Mouse (Mus musculus) testis, adult 2 months (tissue): ENCODE measurements at regions not wholly inside any gene's neighbourhood (a gene's known extent, or its start where the extent isn't known, plus 50 kb on each side); places are given as distances from the start of the nearest gene placed in this dataset.

Experiments used
- H3K27ac ChIP-seq: fragments of 200-500 bp; 2 replicates; pipeline ENCODE4 v1.5.1; 2012; ENCODE audit warnings: low read depth, low read length; ENCODE audit not compliant: control insufficient read depth, insufficient read depth
- H3K27me3 ChIP-seq: fragments of 200-500 bp; 2 replicates; pipeline ENCODE4 v1.6.1; 2012; ENCODE audit warnings: mild to moderate bottlenecking, low read length, moderate library complexity; ENCODE audit not compliant: control insufficient read depth, insufficient read depth
- H3K36me3 ChIP-seq: fragments of 200-500 bp; 2 replicates; pipeline ENCODE4 v1.6.1; 2012; ENCODE audit warnings: mild to moderate bottlenecking, low read length; ENCODE audit not compliant: control insufficient read depth, insufficient read depth
- H3K4me1 ChIP-seq: fragments of 200-500 bp; 2 replicates; pipeline ENCODE4 v1.6.1; 2012; ENCODE audit warnings: low read length; ENCODE audit not compliant: control insufficient read depth, insufficient read depth
- H3K4me3 ChIP-seq: fragments of 200-500 bp; 2 replicates; pipeline ENCODE4 v1.5.1; 2012; ENCODE audit warnings: low read depth, mild to moderate bottlenecking, low read length, moderate library complexity, mixed read lengths; ENCODE audit not compliant: control insufficient read depth
- CTCF ChIP-seq: fragments of 200-500 bp; IDR thresholded peaks from 2 replicates; pipeline ENCODE4 v1.5.1; 2012; ENCODE audit warnings: low read depth, mild to moderate bottlenecking, inconsistent platforms, low read length, moderate library complexity; ENCODE audit not compliant: control insufficient read depth, insufficient read depth, insufficient replicate concordance
- POLR2A ChIP-seq: fragments of 200-500 bp; IDR thresholded peaks from 2 replicates; pipeline ENCODE4 v1.6.1; 2012; ENCODE audit warnings: low read depth, mild to moderate bottlenecking, inconsistent platforms, low read length, moderate library complexity; ENCODE audit not compliant: control insufficient read depth

DNA sequence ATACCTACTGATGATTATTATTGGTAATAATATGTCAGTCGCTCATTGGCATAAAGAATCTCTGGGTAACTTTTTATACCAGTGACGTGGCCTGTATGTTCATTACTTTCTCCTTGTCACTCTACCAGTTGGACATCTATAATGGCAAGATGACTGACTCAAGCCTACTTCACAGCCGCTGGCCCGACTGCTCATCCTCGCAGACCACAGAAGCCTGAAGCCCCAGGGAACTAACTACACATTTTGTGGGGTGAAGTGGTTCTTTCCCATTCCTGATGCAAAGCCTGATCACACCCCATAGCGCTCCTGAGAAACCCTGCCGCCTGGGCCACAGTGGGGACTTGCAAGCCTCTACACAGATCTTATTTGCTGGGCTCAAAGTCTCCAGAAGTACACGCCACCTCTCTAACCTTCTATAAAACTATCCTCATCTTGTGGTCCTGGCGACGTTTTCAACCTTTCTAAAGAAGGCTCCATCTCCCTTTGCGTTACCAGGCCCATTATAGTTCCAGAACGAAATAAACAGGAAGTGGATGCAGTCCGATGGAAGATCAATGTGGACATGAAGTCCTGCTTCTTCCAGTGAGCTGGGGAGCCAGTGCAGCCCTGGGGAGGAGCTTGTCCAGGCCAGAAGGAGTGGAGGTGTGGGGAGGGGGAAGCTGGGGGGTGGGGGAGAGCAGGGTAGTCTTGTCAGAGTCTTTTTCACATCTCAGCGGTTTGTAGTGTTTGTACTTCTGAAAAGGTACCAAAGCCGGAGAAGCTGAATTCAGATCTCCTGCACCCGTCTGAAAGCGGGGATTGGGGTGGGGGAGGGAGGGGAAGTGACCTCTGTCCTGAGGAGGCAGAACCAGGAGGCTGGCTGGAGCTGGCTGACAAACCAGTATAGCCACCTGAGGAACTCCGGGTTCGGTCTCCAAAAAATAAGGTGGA is 84.9 kb downstream of the Irs2 start:
- Histone ChIP-seq H3K27ac (no peak overlapping the region), H3K4me3 (no peak overlapping the region), H3K36me3 (no peaks in the 10 kb centered on the region), H3K27me3 (no peaks in the 10 kb centered on the region), H3K4me1 (peaks cover 4% of the 10 kb centered on the region)
- no peak for TF ChIP-seq POLR2A
- TF ChIP-seq CTCF: no peak

DNA sequence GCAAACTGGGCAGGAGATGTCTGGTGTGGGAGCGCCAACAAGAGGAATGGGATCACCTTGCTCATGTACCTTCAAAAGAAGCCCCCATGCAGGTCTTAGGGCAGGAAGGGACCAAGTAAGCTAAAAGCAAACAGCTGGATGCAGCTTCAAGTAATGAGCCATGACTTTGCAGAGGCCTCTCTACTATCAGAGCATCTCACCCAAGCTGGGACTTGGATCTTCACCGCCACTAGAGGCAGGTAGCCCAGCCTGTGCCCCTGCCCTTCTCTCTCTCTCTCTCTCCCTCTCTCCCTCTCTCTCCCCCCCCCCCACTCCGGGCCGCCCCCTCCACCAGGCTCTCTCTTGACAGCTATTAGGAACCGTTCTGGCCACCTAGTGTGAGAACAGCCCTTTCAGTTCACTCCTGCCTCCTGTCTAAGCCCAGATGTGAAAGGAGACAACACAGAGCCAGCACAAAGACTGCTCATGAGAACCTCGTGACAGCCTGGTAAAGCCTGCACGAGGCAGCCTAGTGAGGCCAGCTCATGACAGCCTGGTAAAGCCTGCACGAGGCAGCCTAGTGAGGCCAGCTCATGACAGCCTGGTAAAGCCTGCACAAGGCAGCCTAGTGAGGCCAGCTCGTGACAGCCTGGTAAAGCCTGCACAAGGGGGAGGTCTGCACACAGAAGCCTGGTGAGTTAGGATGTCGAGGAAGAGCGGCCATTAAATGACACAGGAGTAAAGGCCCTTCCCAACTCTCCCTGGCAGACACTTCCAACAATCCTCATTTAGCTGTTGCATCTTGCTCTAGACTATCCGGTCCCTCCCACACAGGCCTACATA is 85.8 kb downstream of the Irs2 start:
- TF ChIP-seq CTCF (no peak), POLR2A (no peak)
- no peak overlapping the region for H3K4me3 ChIP-seq
- no peaks in the 10 kb centered on the region for H3K36me3 ChIP-seq
- H3K4me1 ChIP-seq: peaks cover 4% of the 10 kb centered on the region
- no peaks in the 10 kb centered on the region for H3K27me3 ChIP-seq
- H3K27ac ChIP-seq: no peak overlapping the region

DNA sequence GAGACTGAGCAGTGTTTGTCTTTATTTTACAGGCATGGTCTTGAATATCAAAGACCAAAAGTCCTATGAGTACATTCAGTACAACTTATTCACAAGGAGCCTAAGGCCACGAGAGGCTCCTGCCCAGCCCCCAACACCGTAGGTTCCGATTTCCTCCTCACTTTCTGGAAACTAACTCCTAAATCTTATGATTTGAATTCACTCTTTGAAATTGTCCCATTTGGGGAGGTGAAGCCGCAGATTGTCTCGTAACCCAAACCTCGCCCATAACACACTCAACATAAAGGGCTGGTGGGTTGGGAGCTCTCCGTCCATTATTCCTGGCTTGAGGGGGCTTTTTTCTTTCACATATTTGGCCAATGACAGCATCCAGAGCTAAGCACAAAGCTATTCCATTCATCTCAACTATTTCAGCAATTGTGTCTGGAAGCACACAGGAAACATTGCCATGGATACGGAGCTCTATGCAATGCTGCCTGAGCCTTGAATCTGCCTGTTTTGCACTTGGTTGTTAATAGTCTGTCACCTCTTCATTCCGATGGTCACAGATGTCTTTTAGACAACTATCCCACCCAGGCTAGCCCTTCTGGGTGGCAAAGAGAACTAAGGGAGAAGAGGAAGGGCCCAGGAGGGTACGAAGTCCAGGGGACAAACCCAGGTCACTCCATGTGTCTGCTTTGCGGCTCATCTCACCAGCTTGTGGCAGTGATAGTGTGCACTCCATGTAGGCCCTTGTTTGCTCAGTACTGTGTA is 86.6 kb downstream of the Irs2 start:
- TF ChIP-seq CTCF (no peak), POLR2A (no peak)
- no peaks in the 10 kb centered on the region for H3K27me3 ChIP-seq
- no peaks in the 10 kb centered on the region for H3K36me3 ChIP-seq
- H3K4me1 ChIP-seq: peaks cover 4% of the 10 kb centered on the region
- no peak overlapping the region for H3K27ac ChIP-seq
- no peak overlapping the region for H3K4me3 ChIP-seq

DNA sequence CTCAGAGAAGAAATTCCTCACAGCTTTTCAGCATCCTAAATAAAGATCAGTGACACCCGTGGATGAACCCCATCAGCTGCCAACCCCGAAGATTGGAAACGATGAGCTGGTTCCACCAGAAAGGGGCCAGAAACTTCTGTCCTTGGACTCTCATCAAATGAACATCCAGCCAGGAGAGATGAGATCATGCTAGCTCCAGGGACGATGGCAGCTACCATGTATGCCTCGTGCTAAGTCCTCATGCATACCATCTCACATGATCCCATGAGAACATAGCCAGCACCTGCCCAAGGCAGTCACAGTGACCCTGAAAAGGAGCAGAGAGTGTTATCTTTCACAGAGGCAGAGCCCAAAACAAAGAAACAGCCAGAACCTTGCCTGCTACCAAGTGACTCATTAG is 88.6 kb downstream of the Irs2 start:
- TF ChIP-seq POLR2A (no peak), CTCF (no peak)
- no peak overlapping the region for H3K27ac ChIP-seq
- no peaks in the 10 kb centered on the region for H3K4me1 ChIP-seq
- H3K4me3 ChIP-seq: no peak overlapping the region
- no peaks in the 10 kb centered on the region for H3K36me3 ChIP-seq
- no peaks in the 10 kb centered on the region for H3K27me3 ChIP-seq

DNA sequence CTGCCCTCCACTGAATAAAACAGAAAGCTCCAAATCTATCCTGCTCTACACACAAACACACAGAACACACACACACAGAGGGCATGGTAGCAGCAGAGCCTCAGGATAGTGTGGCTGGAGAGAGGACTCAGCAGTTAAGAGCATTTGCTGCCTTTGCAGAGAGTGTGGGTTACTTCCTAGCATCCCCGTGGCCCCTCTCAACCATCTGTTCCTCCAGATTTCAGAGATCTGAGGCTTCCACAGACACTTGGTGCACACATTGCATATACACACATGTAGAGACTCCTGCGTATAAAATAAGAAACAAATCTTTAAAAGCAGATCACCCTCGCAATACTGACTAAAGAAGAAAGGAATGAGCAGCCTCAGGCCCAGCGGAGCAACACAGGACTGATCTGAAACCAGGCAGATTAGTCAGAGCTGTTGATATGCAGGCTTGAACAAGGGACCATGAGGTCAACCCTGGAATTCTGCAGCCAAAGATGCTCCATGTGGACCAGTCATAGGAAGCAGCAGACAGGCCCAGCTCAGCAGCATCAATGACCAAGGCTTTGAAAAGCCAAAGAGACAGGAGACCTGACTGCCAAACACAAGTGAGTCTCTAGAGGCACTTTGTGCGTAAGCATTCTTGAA is 89.7 kb downstream of the Irs2 start:
- Histone ChIP-seq H3K27ac (no peak overlapping the region), H3K36me3 (no peaks in the 10 kb centered on the region), H3K27me3 (no peaks in the 10 kb centered on the region), H3K4me1 (no peaks in the 10 kb centered on the region), H3K4me3 (no peak overlapping the region)
- TF ChIP-seq POLR2A (no peak), CTCF (no peak)

DNA sequence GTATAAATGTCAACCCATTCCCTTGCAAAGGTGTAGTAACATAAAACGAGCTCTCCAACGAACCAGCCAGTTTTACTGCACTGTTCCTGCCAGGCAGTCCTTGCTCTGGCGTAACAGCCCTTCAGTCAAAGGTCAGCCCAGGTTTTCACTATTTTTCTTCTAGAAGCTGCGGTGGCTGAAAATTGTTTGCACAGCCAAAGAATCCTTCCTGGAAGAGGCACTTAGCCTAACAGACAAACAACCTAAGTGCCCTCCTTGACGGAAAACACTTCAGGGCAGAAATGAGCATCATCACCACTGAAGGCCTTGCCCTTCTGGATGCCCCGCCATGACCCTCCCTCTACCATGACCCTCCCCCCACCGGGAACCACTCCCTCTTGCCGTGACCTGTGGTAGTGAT is 93.6 kb downstream of the Irs2 start:
- Histone ChIP-seq H3K36me3 (no peaks in the 10 kb centered on the region), H3K27me3 (no peaks in the 10 kb centered on the region), H3K4me1 (no peaks in the 10 kb centered on the region), H3K27ac (no peak overlapping the region), H3K4me3 (no peak overlapping the region)
- TF ChIP-seq POLR2A (no peak), CTCF (no peak)
